Mouse (Mus musculus): ENCODE measurements around the gene Btnl4.

DNA sequence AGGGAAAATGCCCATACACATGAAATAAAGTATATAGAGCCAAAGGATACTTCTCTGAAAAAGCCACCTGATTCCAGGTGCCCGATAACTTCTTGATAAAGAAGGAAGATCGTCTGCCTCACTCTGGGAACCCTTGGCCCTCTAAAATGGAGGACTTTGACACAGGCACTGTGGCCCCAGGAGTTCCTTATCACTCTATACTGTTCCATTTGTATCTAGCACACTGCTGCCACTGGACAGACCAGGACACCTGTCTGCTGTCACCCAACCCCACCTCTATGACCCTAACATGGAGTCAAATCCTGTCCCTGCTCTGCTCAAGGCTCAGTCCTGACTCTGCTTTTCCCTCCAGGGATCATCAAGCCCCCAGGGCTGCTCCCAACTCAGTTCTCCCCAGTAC lies 39.4 kb upstream of the Btnl4 start:
- TF ChIP-seq POLR2A (IDR thresholded peaks at IDR 0.05; ENCODE audit: insufficient read length, low read depth) (no peak), POLR2AphosphoS2 (IDR thresholded peaks at IDR 0.05; ENCODE audit: insufficient read length, low read depth) (no peak), E2F4 (IDR thresholded peaks at IDR 0.05; ENCODE audit: insufficient read depth) (no peak), SRF (IDR thresholded peaks at IDR 0.05; ENCODE audit: control insufficient read depth, insufficient read length, low read depth) (no peak), USF1 (IDR thresholded peaks at IDR 0.05; ENCODE audit: low read depth) (no peak), TCF3 (IDR thresholded peaks at IDR 0.05; ENCODE audit: insufficient read length, low read depth) (no peak), MYOG (IDR thresholded peaks at IDR 0.05; ENCODE audit: control insufficient read depth in 1 of 3, insufficient read depth in 1 of 3, insufficient read length in 2 of 3, low read depth in 2 of 3) (no peak), MAX (IDR thresholded peaks at IDR 0.05; ENCODE audit: low read depth) (no peak)
